Mouse (Mus musculus) liver, adult 10 weeks (tissue): ENCODE data around the gene Defb35. TPM values are rescaled to one million over a fixed set of nuclear protein-coding genes. Genes with fewer than 3 reads are reported as not detected.

Source experiments
- polyA plus RNA-seq: library from polyadenylated mRNA; stranded (reverse); fragments of 350-450 nt; fragmentation: Illumina TruSeq; extraction: RNeasy Lipid Tissue Mini Kit (QIAGEN cat#74804); gene quantifications from one replicate; pipeline ENCODE4 v1.2.3, GENCODE M21; 2014; ENCODE audit warnings: low read depth, low replicate concordance

Gene Defb35
- not detected for polyA plus RNA-seq

GRCm38 (mm10) chr8:21938052-21938451 lies at the start of gene Defb35:
Defb35 (plus strand) TSS chr8:21938352.

GRCm38 (mm10) chr8:21906290-21906689 lies 31.9 kb upstream of the Defb35 start, which contains the start of gene Defb11:
Defb11 (minus strand) TSS chr8:21906412.

GRCm38 (mm10) chr8:21932610-21933009 lies 5.5 kb upstream of the Defb35 start, which contains the start of gene Defb15:
Defb15 (minus strand) TSS chr8:21932710.

GRCm38 (mm10) chr8:21946462-21946861 lies 8.3 kb downstream of the Defb35 start, which contains the start of gene Defb13:
Defb13 (plus strand) TSS chr8:21946762.

GRCm38 (mm10) chr8:21958414-21958813 lies 20.3 kb downstream of the Defb35 start, which contains the start of gene Fam90a1a:
Fam90a1a (plus strand) TSS chr8:21958714.

GRCm38 (mm10) chr8:21969475-21969874 lies 31.3 kb downstream of the Defb35 start, which contains the start of gene Ccdc70:
Ccdc70 (plus strand) TSS chr8:21969775.

Other genes starting within 250 kb of the Defb35 start
- gene AY761184, start 234.7 kb upstream of the Defb35 start, polyA plus RNA-seq, result not detected
- not detected for gene Defa24, start 203.9 kb upstream of the Defb35 start, polyA plus RNA-seq
- not detected for gene Defb50, start 114.8 kb upstream of the Defb35 start, polyA plus RNA-seq
- not detected for gene Defb2, start 98.4 kb upstream of the Defb35 start, polyA plus RNA-seq
- not detected for gene Defb10, start 79.5 kb upstream of the Defb35 start, polyA plus RNA-seq
- gene Defb9, start 52.9 kb upstream of the Defb35 start, polyA plus RNA-seq, result not detected
- gene Defb11, start 31.9 kb upstream of the Defb35 start, polyA plus RNA-seq, result not detected
- gene Defb15, start 5.6 kb upstream of the Defb35 start, polyA plus RNA-seq, result not detected
- not detected for gene Defb13, start 8.4 kb downstream of the Defb35 start, polyA plus RNA-seq
- not detected for gene Fam90a1a, start 20.4 kb downstream of the Defb35 start, polyA plus RNA-seq
- gene Ccdc70, start 31.4 kb downstream of the Defb35 start, polyA plus RNA-seq, result not detected
- 2.8 TPM for gene Atp7b, start 122.0 kb downstream of the Defb35 start, polyA plus RNA-seq
- gene Alg11, start 122.4 kb downstream of the Defb35 start, polyA plus RNA-seq, result 26.8 TPM
- 0.56 TPM for gene Nek5, start 186.7 kb downstream of the Defb35 start, polyA plus RNA-seq
- 1.1 TPM for gene Nek3, start 228.1 kb downstream of the Defb35 start, polyA plus RNA-seq
- gene Ckap2, start 247.5 kb downstream of the Defb35 start, polyA plus RNA-seq, result not detected